Mouse (Mus musculus) thymus, adult 18-20 months (tissue): Measurements from ENCODE around the gene Kcnn3.

ENCODE experiments used
- DNase-seq, 2 experiments: peaks; one replicate each; pipeline ENCODE4 v3.0.0; 2022; ENCODE audit warnings: mixed read lengths in 2 of 2

Gene Kcnn3

GRCm38 (mm10) chr3:89569058-89569457 is 49.1 kb downstream of the Kcnn3 start:
- no peak for DNase-seq

GRCm38 (mm10) chr3:89569707-89570324 is 49.9 kb downstream of the Kcnn3 start:
- no peak for DNase-seq

- no peak for DNase-seq
Observed at GRCm38 (mm10) chr3:89570362-89570761, 50.4 kb downstream of the Kcnn3 start.

GRCm38 (mm10) chr3:89574260-89574659 is 54.3 kb downstream of the Kcnn3 start:
- no peak for DNase-seq

GRCm38 (mm10) chr3:89576381-89576780 is 56.4 kb downstream of the Kcnn3 start:
- no peak for DNase-seq

- DNase-seq: no peak
Observed at GRCm38 (mm10) chr3:89577154-89577553, 57.2 kb downstream of the Kcnn3 start.

GRCm38 (mm10) chr3:89578083-89578482 is 58.1 kb downstream of the Kcnn3 start:
- no peak for DNase-seq

GRCm38 (mm10) chr3:89578803-89579202 is 58.8 kb downstream of the Kcnn3 start:
- no peak for DNase-seq

GRCm38 (mm10) chr3:89584254-89584653 is 64.3 kb downstream of the Kcnn3 start:
- DNase-seq: no peak

GRCm38 (mm10) chr3:89588436-89588835 is 68.5 kb downstream of the Kcnn3 start:
- DNase-seq: peak; percentile 8 to 42

GRCm38 (mm10) chr3:89589321-89589720 is 69.4 kb downstream of the Kcnn3 start:
- no peak for DNase-seq

- no peak for DNase-seq
Observed at GRCm38 (mm10) chr3:89590386-89590785, 70.4 kb downstream of the Kcnn3 start.

- DNase-seq: no peak
Observed at GRCm38 (mm10) chr3:89591461-89591860, 71.5 kb downstream of the Kcnn3 start.

GRCm38 (mm10) chr3:89592809-89593208 is 72.8 kb downstream of the Kcnn3 start:
- DNase-seq: no peak

GRCm38 (mm10) chr3:89593524-89593923 is 73.6 kb downstream of the Kcnn3 start:
- DNase-seq: no peak

GRCm38 (mm10) chr3:89598361-89598760 is 78.4 kb downstream of the Kcnn3 start:
- DNase-seq: no peak

GRCm38 (mm10) chr3:89598967-89599366 is 79.0 kb downstream of the Kcnn3 start:
- DNase-seq: no peak

GRCm38 (mm10) chr3:89601060-89601459 is 81.1 kb downstream of the Kcnn3 start:
- DNase-seq: no peak

- no peak for DNase-seq
Observed at GRCm38 (mm10) chr3:89603300-89603699, 83.3 kb downstream of the Kcnn3 start.

- no peak for DNase-seq
Observed at GRCm38 (mm10) chr3:89605235-89605634, 85.3 kb downstream of the Kcnn3 start.

GRCm38 (mm10) chr3:89607327-89607726 is 87.4 kb downstream of the Kcnn3 start:
- DNase-seq: no peak

- peak in 1 of 2 experiments; percentile 28 for DNase-seq
Observed at GRCm38 (mm10) chr3:89612048-89612447, 92.1 kb downstream of the Kcnn3 start.

GRCm38 (mm10) chr3:89613526-89614523 is 93.9 kb downstream of the Kcnn3 start:
- DNase-seq: no peak

- no peak for DNase-seq
Observed at GRCm38 (mm10) chr3:89616861-89617260, 96.9 kb downstream of the Kcnn3 start.
